In the genomic region with DNA sequence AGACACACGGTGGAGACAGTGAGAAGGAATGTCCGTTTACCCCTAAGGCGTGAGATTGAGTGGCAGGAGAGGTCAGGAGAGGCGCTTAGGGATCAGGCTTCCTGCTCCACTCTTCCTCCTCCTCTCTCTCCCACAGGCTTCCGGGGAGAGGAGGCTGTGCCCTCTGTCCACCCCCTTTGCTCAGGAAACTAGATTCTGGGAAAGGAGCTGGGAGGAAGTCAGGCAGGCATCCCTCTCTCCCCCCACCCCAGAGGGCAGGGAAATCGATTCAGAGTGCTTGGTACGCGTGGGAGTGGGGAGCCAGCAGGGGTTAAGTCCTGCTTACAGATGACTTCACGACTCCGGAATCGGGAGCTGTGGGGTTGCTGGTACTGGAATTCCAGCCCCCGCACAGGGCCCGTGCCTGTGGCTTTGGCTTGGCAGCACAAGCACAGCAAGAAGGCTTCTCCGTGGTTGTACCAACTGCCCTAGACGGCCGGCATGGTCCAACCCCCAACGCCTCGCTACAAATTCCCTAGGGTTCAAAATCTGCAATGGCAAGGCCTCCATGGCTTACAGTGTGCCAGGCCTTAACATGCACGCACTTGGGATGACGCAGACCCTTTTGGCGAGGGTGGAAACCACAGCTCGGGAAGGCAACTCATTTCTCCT, we compare ENCODE assay signal across 9 mouse cellular contexts. TPM values are rescaled to one million over a fixed set of nuclear protein-coding genes. Genes with fewer than 3 reads are reported as not detected.
DNase-seq lines count a peak whose midpoint lies in the region; ATAC-seq and TF ChIP-seq lines count a peak whose summit lies in the region.
"Had no signal": no experiment of that assay in that cellular context is flagged by ENCODE, and none has a peak within 500 bp of the region (broad histone marks: within the 10 kb centered on the region; RNA-seq: fewer than 3 reads in every experiment).

No protein-coding gene starts in this region.

- H3K27me3 ChIP-seq in midbrain, embryonic 11.5 days (ENCODE audit: control insufficient read depth, insufficient read depth, low read length) = no peaks in the 10 kb centered on the region
- H3K27me3 ChIP-seq in midbrain, embryonic 14.5 days (ENCODE audit: control insufficient read depth, insufficient read depth, low read length) = no peaks in the 10 kb centered on the region
- peaks cover 22% of the 10 kb centered on the region for H3K27me3 ChIP-seq in heart, embryonic 10.5 days (ENCODE audit: insufficient read depth, poor library complexity, severe bottlenecking)
- H3K27me3 ChIP-seq in stomach, embryonic 16.5 days (ENCODE audit: control insufficient read depth, insufficient read depth, low read length) = no peaks in the 10 kb centered on the region
- no peaks in the 10 kb centered on the region for H3K27me3 ChIP-seq in forebrain, embryonic 13.5 days
- no peaks in the 10 kb centered on the region for H3K27me3 ChIP-seq in cerebellum, adult 2 months (ENCODE audit: control insufficient read depth, insufficient read depth, low read length)

- H3K4me1 ChIP-seq in midbrain, embryonic 11.5 days (ENCODE audit: control insufficient read depth, insufficient read depth, low read length) = peaks cover 4% of the 10 kb centered on the region; the same call in 1 of the 2 replicates
- no peaks in the 10 kb centered on the region for H3K4me1 ChIP-seq in midbrain, embryonic 14.5 days (ENCODE audit: control insufficient read depth, insufficient read depth, low read length)
- peaks cover 87% of the 10 kb centered on the region for H3K4me1 ChIP-seq in heart, embryonic 10.5 days
- H3K4me1 ChIP-seq in stomach, embryonic 16.5 days (ENCODE audit: control insufficient read depth, insufficient read depth, low read length) = peaks cover 72% of the 10 kb centered on the region
- peaks cover 3% of the 10 kb centered on the region; the same call in 1 of the 2 replicates for H3K4me1 ChIP-seq in forebrain, embryonic 13.5 days
- H3K4me1 ChIP-seq in cerebellum, adult 2 months (ENCODE audit: control insufficient read depth, insufficient read depth, low read length) = no peaks in the 10 kb centered on the region

- no peak overlapping the region for H3K4me3 ChIP-seq in midbrain, embryonic 11.5 days (ENCODE audit: low read depth, low read length)
- no peak overlapping the region for H3K4me3 ChIP-seq in midbrain, embryonic 14.5 days (replicated peaks; ENCODE audit: low read depth, low read length)
- H3K4me3 ChIP-seq in heart, embryonic 10.5 days = peak overlapping the region; percentile 37
- H3K4me3 ChIP-seq in stomach, embryonic 16.5 days (replicated peaks; ENCODE audit: low read length) = peak overlapping the region; percentile 14
- H3K4me3 ChIP-seq in forebrain, embryonic 13.5 days = no peak overlapping the region
- no peak overlapping the region for H3K4me3 ChIP-seq in cerebellum, adult 2 months (replicated peaks; ENCODE audit: insufficient read depth, low read depth, low read length)

- no peaks in the 10 kb centered on the region for H3K36me3 ChIP-seq in midbrain, embryonic 11.5 days (ENCODE audit: control insufficient read depth, insufficient read depth, low read length)
- no peaks in the 10 kb centered on the region for H3K36me3 ChIP-seq in midbrain, embryonic 14.5 days (ENCODE audit: control insufficient read depth, insufficient read depth, low read length)
- peaks cover 18% of the 10 kb centered on the region for H3K36me3 ChIP-seq in heart, embryonic 10.5 days
- peaks cover 10% of the 10 kb centered on the region; the same call in 1 of the 2 replicates for H3K36me3 ChIP-seq in stomach, embryonic 16.5 days (ENCODE audit: control insufficient read depth, insufficient read depth, low read length)
- H3K36me3 ChIP-seq in forebrain, embryonic 13.5 days (ENCODE audit: poor library complexity, severe bottlenecking) = no peaks in the 10 kb centered on the region

- peak; percentile 82 for DNase-seq in midbrain, embryonic 11.5 days (ENCODE audit: low spot score, missing footprints)
- DNase-seq in midbrain, embryonic 14.5 days = no peak
- DNase-seq in heart, embryonic 10.5 days (ENCODE audit: low spot score) = no peak
- DNase-seq in kidney, postnatal 4 days = peak; percentile 65 to 83
- no peak for DNase-seq in cerebellum, adult 2 months

- no peak overlapping the region for H3K4me2 ChIP-seq in midbrain, embryonic 11.5 days
- no peak overlapping the region for H3K4me2 ChIP-seq in midbrain, embryonic 14.5 days (ENCODE audit: low read length)
- peak overlapping the region; percentile 43 for H3K4me2 ChIP-seq in stomach, embryonic 16.5 days (ENCODE audit: low read depth, low read length)
- no peak overlapping the region for H3K4me2 ChIP-seq in forebrain, embryonic 13.5 days

- no peak overlapping the region for H3K27ac ChIP-seq in midbrain, embryonic 11.5 days (ENCODE audit: low read depth, low read length)
- no peak overlapping the region for H3K27ac ChIP-seq in midbrain, embryonic 14.5 days (replicated peaks; ENCODE audit: low read depth, low read length)
- H3K27ac ChIP-seq in heart, embryonic 10.5 days = peak overlapping the region; percentile 77
- peak overlapping the region; percentile 90 for H3K27ac ChIP-seq in stomach, embryonic 16.5 days (ENCODE audit: low read length)
- H3K27ac ChIP-seq in forebrain, embryonic 13.5 days = no peak overlapping the region
- H3K27ac ChIP-seq in cerebellum, adult 2 months (ENCODE audit: insufficient read depth, low read length) = no peak overlapping the region

- no peaks in the 10 kb centered on the region for H3K9me3 ChIP-seq in midbrain, embryonic 11.5 days (ENCODE audit: control insufficient read depth, low read length)
- no peaks in the 10 kb centered on the region for H3K9me3 ChIP-seq in midbrain, embryonic 14.5 days (ENCODE audit: control insufficient read depth, low read length)
- H3K9me3 ChIP-seq in heart, embryonic 10.5 days = no peaks in the 10 kb centered on the region
- H3K9me3 ChIP-seq in stomach, embryonic 16.5 days (replicated peaks; ENCODE audit: control insufficient read depth, low read length) = no peaks in the 10 kb centered on the region
- H3K9me3 ChIP-seq in forebrain, embryonic 13.5 days (replicated peaks) = no peaks in the 10 kb centered on the region

- 37% methylated on average over 22 of the region's 22 CpGs for WGBS in midbrain, embryonic 11.5 days
- 41% methylated on average over 22 of the region's 22 CpGs for WGBS in midbrain, embryonic 14.5 days
- WGBS in heart, embryonic 10.5 days = 22% methylated on average over 22 of the region's 22 CpGs
- WGBS in stomach, embryonic 16.5 days = 20% methylated on average over 22 of the region's 22 CpGs
- 43% methylated on average over 22 of the region's 22 CpGs for WGBS in forebrain, embryonic 13.5 days
- 17% methylated on average over 22 of the region's 22 CpGs for WGBS in cerebellum, adult 2 months

- no peak for TF ChIP-seq CTCF in cerebellum, adult 2 months (IDR thresholded peaks at IDR 0.05; ENCODE audit: borderline replicate concordance, insufficient read depth, low read depth, low read length)

- no peak for ATAC-seq in midbrain, embryonic 11.5 days (ENCODE audit: low FRiP score)
- ATAC-seq in midbrain, embryonic 14.5 days (ENCODE audit: low FRiP score, low TSS enrichment) = no peak
- no peak for ATAC-seq in stomach, embryonic 16.5 days (ENCODE audit: insufficient read depth, low FRiP score)
- no peak for ATAC-seq in granulocyte monocyte progenitor cell, adult 5-6 weeks (replicated peaks; ENCODE audit: poor library complexity, severe bottlenecking)
- ATAC-seq in forebrain, embryonic 13.5 days = no peak

- no peak for TF ChIP-seq POLR2A in cerebellum, adult 2 months (IDR thresholded peaks at IDR 0.05; ENCODE audit: borderline replicate concordance, insufficient read depth, low read length)

- H3K9ac ChIP-seq in midbrain, embryonic 11.5 days (ENCODE audit: low read length) = no peak overlapping the region
- H3K9ac ChIP-seq in midbrain, embryonic 14.5 days (replicated peaks; ENCODE audit: low read length) = no peak overlapping the region
- peak overlapping the region; percentile 63 for H3K9ac ChIP-seq in stomach, embryonic 16.5 days (ENCODE audit: low read length)
- no peak overlapping the region for H3K9ac ChIP-seq in forebrain, embryonic 13.5 days

RNA-seq across cellular contexts. Expression of a gene that starts 11.0 kb away (rescaled TPM):
- 9.7 and 9.9 TPM in 2 replicates for polyA plus RNA-seq in midbrain, embryonic 11.5 days (2014; fragmentation: Nextera tagmentation; extraction: Ambion mirVana)
- 2.4 and 4.9 TPM in 2 replicates for polyA plus RNA-seq in midbrain, embryonic 14.5 days (2014; fragmentation: Nextera tagmentation; extraction: Ambion mirVana)
- polyA plus RNA-seq in heart, embryonic 10.5 days (2016; fragmentation: Nextera tagmentation; extraction: Ambion mirVana) = 37.3 and 37.8 TPM in 2 replicates
- 150 and 173 TPM in 2 replicates for polyA plus RNA-seq in stomach, embryonic 16.5 days (2015; fragmentation: Nextera tagmentation; extraction: Ambion mirVana)
- not detected in 2 replicates for total RNA-seq in granulocyte monocyte progenitor cell, adult 5-6 weeks (2014; fragmentation: Nextera tagmentation)
- not detected in 2 replicates for total RNA-seq in granulocyte monocyte progenitor cell, adult 5-6 weeks (2017)
- 7.9 and 8.6 TPM in 2 replicates for polyA plus RNA-seq in forebrain, embryonic 13.5 days (2015; fragmentation: Nextera tagmentation; extraction: Ambion mirVana)
- polyA plus RNA-seq in cerebellum, adult 2 months (2012; rRNA removed) = 65.7 and 69.5 TPM in 2 replicates

RNA-seq across cellular contexts. Expression of a gene that starts 24.1 kb away (rescaled TPM):
- polyA plus RNA-seq in midbrain, embryonic 11.5 days (2014; fragmentation: Nextera tagmentation; extraction: Ambion mirVana) = 62.0 and 63.6 TPM in 2 replicates
- polyA plus RNA-seq in midbrain, embryonic 14.5 days (2014; fragmentation: Nextera tagmentation; extraction: Ambion mirVana) = 93.1 and 97.2 TPM in 2 replicates
- polyA plus RNA-seq in heart, embryonic 10.5 days (2016; fragmentation: Nextera tagmentation; extraction: Ambion mirVana) = 41.2 and 52.5 TPM in 2 replicates
- polyA plus RNA-seq in stomach, embryonic 16.5 days (2015; fragmentation: Nextera tagmentation; extraction: Ambion mirVana) = 48.1 and 49.4 TPM in 2 replicates
- total RNA-seq in granulocyte monocyte progenitor cell, adult 5-6 weeks (2014; fragmentation: Nextera tagmentation) = 30.4 and 35.3 TPM in 2 replicates
- 11.5 and 18.1 TPM in 2 replicates for total RNA-seq in granulocyte monocyte progenitor cell, adult 5-6 weeks (2017)
- 71.8 and 72.4 TPM in 2 replicates for polyA plus RNA-seq in forebrain, embryonic 13.5 days (2015; fragmentation: Nextera tagmentation; extraction: Ambion mirVana)
- polyA plus RNA-seq in cerebellum, adult 2 months (2012; rRNA removed) = 73.7 and 75.4 TPM in 2 replicates

RNA-seq across cellular contexts. Expression of a gene that starts 27.7 kb away (rescaled TPM):
- 0.10 and 0.23 TPM in 2 replicates for polyA plus RNA-seq in midbrain, embryonic 11.5 days (2014; fragmentation: Nextera tagmentation; extraction: Ambion mirVana)
- polyA plus RNA-seq in midbrain, embryonic 14.5 days (2014; fragmentation: Nextera tagmentation; extraction: Ambion mirVana) = not detected in 2 replicates
- 0.76 and 1.2 TPM in 2 replicates for polyA plus RNA-seq in heart, embryonic 10.5 days (2016; fragmentation: Nextera tagmentation; extraction: Ambion mirVana)
- 6.4 and 8.9 TPM in 2 replicates for polyA plus RNA-seq in stomach, embryonic 16.5 days (2015; fragmentation: Nextera tagmentation; extraction: Ambion mirVana)
- not detected in 2 replicates for total RNA-seq in granulocyte monocyte progenitor cell, adult 5-6 weeks (2014; fragmentation: Nextera tagmentation)
- total RNA-seq in granulocyte monocyte progenitor cell, adult 5-6 weeks (2017) = not detected in 2 replicates
- 0.15 and 0.45 TPM in 2 replicates for polyA plus RNA-seq in forebrain, embryonic 13.5 days (2015; fragmentation: Nextera tagmentation; extraction: Ambion mirVana)
- polyA plus RNA-seq in cerebellum, adult 2 months (2012; rRNA removed) = 5.5 and 5.9 TPM in 2 replicates

RNA-seq across cellular contexts. Expression of a gene that starts 28.1 kb away (rescaled TPM):
- 4.7 and 5.0 TPM in 2 replicates for polyA plus RNA-seq in midbrain, embryonic 11.5 days (2014; fragmentation: Nextera tagmentation; extraction: Ambion mirVana)
- polyA plus RNA-seq in midbrain, embryonic 14.5 days (2014; fragmentation: Nextera tagmentation; extraction: Ambion mirVana) = 3.4 and 5.1 TPM in 2 replicates
- polyA plus RNA-seq in heart, embryonic 10.5 days (2016; fragmentation: Nextera tagmentation; extraction: Ambion mirVana) = 10.3 and 11.7 TPM in 2 replicates
- 17.2 and 19.2 TPM in 2 replicates for polyA plus RNA-seq in stomach, embryonic 16.5 days (2015; fragmentation: Nextera tagmentation; extraction: Ambion mirVana)
- total RNA-seq in granulocyte monocyte progenitor cell, adult 5-6 weeks (2014; fragmentation: Nextera tagmentation) = not detected in 2 replicates
- not detected in 2 replicates for total RNA-seq in granulocyte monocyte progenitor cell, adult 5-6 weeks (2017)
- polyA plus RNA-seq in forebrain, embryonic 13.5 days (2015; fragmentation: Nextera tagmentation; extraction: Ambion mirVana) = 3.6 and 3.7 TPM in 2 replicates
- polyA plus RNA-seq in cerebellum, adult 2 months (2012; rRNA removed) = 16.7 and 21.0 TPM in 2 replicates

RNA-seq across cellular contexts. Expression of a gene that starts 29.7 kb away (rescaled TPM):
- polyA plus RNA-seq in midbrain, embryonic 11.5 days (2014; fragmentation: Nextera tagmentation; extraction: Ambion mirVana) = not detected in 2 replicates
- not detected in 2 replicates for polyA plus RNA-seq in midbrain, embryonic 14.5 days (2014; fragmentation: Nextera tagmentation; extraction: Ambion mirVana)
- polyA plus RNA-seq in heart, embryonic 10.5 days (2016; fragmentation: Nextera tagmentation; extraction: Ambion mirVana) = 0.02 and 0.08 TPM in 2 replicates
- polyA plus RNA-seq in stomach, embryonic 16.5 days (2015; fragmentation: Nextera tagmentation; extraction: Ambion mirVana) = 41.3 and 45.2 TPM in 2 replicates
- not detected in 2 replicates for total RNA-seq in granulocyte monocyte progenitor cell, adult 5-6 weeks (2014; fragmentation: Nextera tagmentation)
- total RNA-seq in granulocyte monocyte progenitor cell, adult 5-6 weeks (2017) = not detected in 2 replicates
- polyA plus RNA-seq in forebrain, embryonic 13.5 days (2015; fragmentation: Nextera tagmentation; extraction: Ambion mirVana) = not detected in 2 replicates
- polyA plus RNA-seq in cerebellum, adult 2 months (2012; rRNA removed) = 0.34 and 0.36 TPM in 2 replicates
- polyA plus RNA-seq: large intestine, adult 2 months had no signal

Comparison
In these comparisons a context has a peak if more than half of its experiments do, and no peak if none do; other contexts are left out.
1. DNase-seq: peak in midbrain, embryonic 11.5 days (single experiment) and kidney, postnatal 4 days (2 of 2); none in midbrain, embryonic 14.5 days (single experiment), heart, embryonic 10.5 days (single experiment) and cerebellum, adult 2 months (0 of 2).
2. H3K27ac ChIP-seq: peak in heart, embryonic 10.5 days (single experiment) and stomach, embryonic 16.5 days (single experiment); none in midbrain, embryonic 11.5 days (single experiment), midbrain, embryonic 14.5 days (single experiment), forebrain, embryonic 13.5 days (single experiment) and cerebellum, adult 2 months (single experiment).
3. H3K4me3 ChIP-seq: peak in heart, embryonic 10.5 days (single experiment) and stomach, embryonic 16.5 days (single experiment); none in midbrain, embryonic 11.5 days (single experiment), midbrain, embryonic 14.5 days (single experiment), forebrain, embryonic 13.5 days (single experiment) and cerebellum, adult 2 months (single experiment).